Mouse (Mus musculus): Measurements from ENCODE around the gene Mbtd1.

DNA sequence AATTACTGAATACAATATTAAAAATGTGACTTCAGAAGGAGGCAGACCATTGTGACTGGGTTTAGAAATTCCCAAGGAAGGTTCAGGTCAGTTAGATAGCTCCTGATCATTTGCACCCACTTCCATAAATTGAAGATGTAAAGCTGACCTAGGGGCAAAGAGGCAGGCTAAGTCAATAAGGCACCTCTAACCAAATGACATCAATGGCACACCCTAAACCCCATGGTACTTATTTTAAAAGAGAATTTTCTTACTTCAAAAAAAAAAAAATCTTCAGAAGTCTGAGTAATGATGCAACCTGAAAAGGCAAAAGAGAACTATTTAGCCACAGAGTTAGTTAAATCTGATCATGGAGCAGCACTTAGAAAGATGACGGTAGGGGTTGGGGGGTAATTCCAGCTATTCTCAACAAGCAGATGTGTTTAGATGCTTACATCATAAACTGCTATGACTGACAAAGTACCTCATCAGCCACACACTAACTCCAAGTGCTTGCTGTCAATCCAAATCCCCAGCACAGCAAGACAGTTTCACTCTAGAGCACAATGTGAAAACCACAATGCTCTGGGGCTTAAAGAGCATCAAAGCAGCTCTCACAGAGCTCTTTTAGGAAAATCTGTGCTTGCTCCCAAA is 25.0 kb upstream of the Mbtd1 start:
- TF ChIP-seq CTCF (IDR thresholded peaks at IDR 0.05; ENCODE audit: low read depth): no peak
- no peak for TF ChIP-seq EP300 (optimal IDR thresholded peaks at IDR 0.05)

Measured in stomach, postnatal 0 days (tissue).